Mouse (Mus musculus): ENCODE measurements around the gene Ppp1r12a.

GRCm38 (mm10) chr10:108332571-108333541 lies 170.9 kb downstream of the Ppp1r12a start:
- TF ChIP-seq GATA1 (IDR thresholded peaks at IDR 0.05; ENCODE audit: borderline replicate concordance, low read length) (no peak), FLI1 (IDR thresholded peaks at IDR 0.05; ENCODE audit: low read length) (no peak)
